Mouse (Mus musculus) liver, embryonic 15.5 days (tissue): ENCODE data around the gene Stfa3. TPM values are rescaled to one million over a fixed set of nuclear protein-coding genes. Genes with fewer than 3 reads are reported as not detected.
"Not testable (repeated sequence)": the region's sequence is repeated elsewhere in the genome, so short reads cannot be mapped to it uniquely, and the experiment has no call there.

Source experiments
- ATAC-seq: fragments of 200-750 bp; cut with Nextera tagmentation; 2 replicates; pipeline ENCODE4 v1.8.0; 2017; ENCODE audit warnings: moderate number of reproducible peaks, mild to moderate bottlenecking, moderate library complexity; ENCODE audit not compliant: insufficient read depth
- H3K27ac ChIP-seq: fragments of 300-500 bp; sonication (generic); replicated peaks from 2 replicates; pipeline ENCODE4 v1.5.1; 2015; ENCODE audit warnings: mild to moderate bottlenecking, inconsistent platforms
- H3K27me3 ChIP-seq: fragments of 300-500 bp; sonication (generic); 2 replicates; pipeline ENCODE4 v1.6.1; 2015; ENCODE audit warnings: mild to moderate bottlenecking, inconsistent platforms
- H3K36me3 ChIP-seq: fragments of 300-500 bp; sonication (generic); replicated peaks from 2 replicates; pipeline ENCODE4 v1.6.1; 2015; ENCODE audit warnings: moderate library complexity, mild to moderate bottlenecking, inconsistent platforms
- H3K4me1 ChIP-seq: fragments of 300-500 bp; sonication (generic); replicated peaks from 2 replicates; pipeline ENCODE4 v1.6.1; 2015; ENCODE audit warnings: inconsistent platforms
- H3K4me2 ChIP-seq: fragments of 300-500 bp; sonication (generic); 2 replicates; pipeline ENCODE4 v1.6.1; 2015; ENCODE audit warnings: moderate library complexity, mild to moderate bottlenecking, inconsistent platforms
- H3K4me3 ChIP-seq: fragments of 300-500 bp; sonication (generic); replicated peaks from 2 replicates; pipeline ENCODE4 v1.5.1; 2015; ENCODE audit warnings: mild to moderate bottlenecking, inconsistent platforms
- H3K9ac ChIP-seq: fragments of 300-500 bp; sonication (generic); 2 replicates; pipeline ENCODE4 v1.6.1; 2015; ENCODE audit warnings: moderate library complexity, mild to moderate bottlenecking, inconsistent platforms
- H3K9me3 ChIP-seq: fragments of 300-500 bp; sonication (generic); replicated peaks from 2 replicates; pipeline ENCODE4 v1.6.1; 2016; ENCODE audit warnings: inconsistent platforms
- WGBS: fragments of 180-500 bp; shearing (Covaris S2); methylation state at CpG from one replicate; pipeline ENCODE4 v1.1.7; 2015; ENCODE audit warnings: mixed read lengths; ENCODE audit not compliant: insufficient replicate concordance; 5-methylcytosine and 5-hydroxymethylcytosine counted together
- polyA plus RNA-seq: library from polyadenylated mRNA; unstranded; fragments of >200 nt; fragmentation: Nextera tagmentation; extraction: Ambion mirVana; gene quantifications from 2 replicates; pipeline ENCODE4 v1.2.1, GENCODE M21; 2015

Gene Stfa3
- polyA plus RNA-seq, 1 experiment from 2014 or later, result 84.9 TPM

DNA sequence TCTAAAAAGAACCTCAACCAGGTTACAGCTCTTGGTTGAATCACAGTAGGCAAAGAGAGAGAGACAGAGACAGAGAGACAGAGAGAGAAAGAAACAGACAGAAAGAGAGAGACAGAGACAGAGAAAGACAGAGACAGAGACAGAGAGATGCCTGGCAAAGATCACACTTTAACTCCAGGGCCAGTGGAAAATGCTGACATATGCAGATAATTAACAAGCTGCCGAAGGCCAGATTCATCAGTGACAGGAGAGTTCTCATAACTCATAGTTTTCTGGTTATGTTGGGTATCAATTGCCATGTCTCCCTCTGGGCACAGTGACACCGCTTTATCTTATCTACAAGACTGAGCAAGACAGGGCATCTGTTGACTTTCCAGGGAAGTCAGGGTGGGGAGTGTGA, 12.7 kb upstream of the Stfa3 start:
- WGBS, result 60% methylated on average over 2 of the region's 2 CpGs
- ATAC-seq, result no peak

DNA sequence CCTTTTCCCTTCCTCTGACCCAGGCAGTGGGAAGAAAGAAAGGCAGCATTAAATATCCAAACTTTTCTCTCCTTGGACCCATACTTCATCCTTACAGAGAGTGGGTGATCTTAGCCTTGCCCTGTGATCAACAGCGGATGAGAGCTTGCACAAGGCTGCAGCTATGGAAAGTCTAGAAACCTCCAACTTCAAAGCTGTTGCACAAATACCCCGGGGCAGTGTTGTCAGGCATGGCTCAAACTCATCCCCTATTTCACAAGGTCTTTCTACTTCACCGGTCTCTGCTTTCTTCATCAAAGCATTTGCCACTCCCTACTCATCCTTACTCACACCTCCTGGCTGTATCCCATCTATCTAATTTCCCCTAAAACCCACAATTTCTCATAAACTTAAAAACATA, 10.2 kb upstream of the Stfa3 start:
- H3K9ac ChIP-seq, result no peak overlapping the region
- H3K4me3 ChIP-seq, result no peak overlapping the region
- no peaks in the 10 kb centered on the region for H3K4me1 ChIP-seq
- ATAC-seq, result no peak
- H3K27me3 ChIP-seq, result no peaks in the 10 kb centered on the region
- H3K27ac ChIP-seq, result no peak overlapping the region
- H3K9me3 ChIP-seq, result no peaks in the 10 kb centered on the region
- H3K36me3 ChIP-seq, result no peaks in the 10 kb centered on the region
- H3K4me2 ChIP-seq, result no peak overlapping the region
- 57% methylated on average over 3 of the region's 3 CpGs for WGBS

More for the DNA sequence above, 12.7 kb upstream of the Stfa3 start:
- H3K4me1 ChIP-seq, result no peaks in the 10 kb centered on the region
- no peaks in the 10 kb centered on the region for H3K27me3 ChIP-seq
- H3K9ac ChIP-seq, result no peak overlapping the region
- H3K9me3 ChIP-seq, result no peaks in the 10 kb centered on the region
- no peak overlapping the region for H3K4me2 ChIP-seq
- no peak overlapping the region for H3K27ac ChIP-seq
- no peaks in the 10 kb centered on the region for H3K36me3 ChIP-seq
- H3K4me3 ChIP-seq, result no peak overlapping the region

DNA sequence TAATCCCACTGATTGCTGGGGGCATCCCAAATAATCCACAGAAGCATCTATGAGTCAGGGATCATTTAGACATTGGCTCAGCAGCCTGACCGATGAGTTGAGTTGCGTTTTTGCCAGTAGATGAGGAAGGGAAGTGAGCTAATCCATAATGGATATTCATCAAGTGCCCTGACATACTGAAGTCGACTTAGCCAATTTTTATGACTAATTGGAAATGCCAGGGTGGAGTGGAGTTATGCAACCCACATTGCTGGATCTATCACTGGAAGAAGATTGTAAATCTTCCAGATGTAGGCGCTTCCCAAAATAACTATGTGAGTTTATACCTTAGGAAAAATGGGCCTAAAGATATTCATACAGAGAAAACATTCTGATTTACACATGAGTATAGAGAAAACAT, 8.9 kb upstream of the Stfa3 start:
- Histone ChIP-seq H3K27me3 (no peaks in the 10 kb centered on the region), H3K4me2 (no peak overlapping the region), H3K27ac (no peak overlapping the region), H3K9me3 (no peaks in the 10 kb centered on the region), H3K9ac (no peak overlapping the region), H3K36me3 (no peaks in the 10 kb centered on the region), H3K4me1 (no peaks in the 10 kb centered on the region), H3K4me3 (no peak overlapping the region)
- 56% methylated on average over 4 of the region's 4 CpGs for WGBS
- no peak for ATAC-seq

DNA sequence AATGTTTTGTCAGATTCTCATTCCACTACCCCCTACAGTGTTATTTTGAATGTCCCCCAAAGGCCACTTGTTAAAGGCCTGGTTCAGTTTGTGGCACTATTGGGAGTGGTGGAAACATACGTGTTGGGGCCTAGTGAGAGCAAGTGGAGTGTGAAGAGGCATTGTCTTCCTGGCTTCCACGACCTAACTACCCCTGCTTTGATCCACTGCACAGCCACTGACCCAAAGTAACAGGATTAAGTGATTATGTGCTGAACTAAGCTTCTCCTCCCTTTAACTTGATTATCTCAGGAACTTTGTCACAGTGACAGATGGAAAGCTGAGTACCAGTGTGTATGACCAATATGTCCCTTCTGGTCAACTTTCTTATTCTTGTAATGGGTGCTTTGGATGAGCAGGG, 5.2 kb upstream of the Stfa3 start:
- H3K9ac ChIP-seq, result no peak overlapping the region
- H3K4me3 ChIP-seq, result no peak overlapping the region
- ATAC-seq, result no peak
- no peaks in the 10 kb centered on the region for H3K9me3 ChIP-seq
- H3K4me2 ChIP-seq, result no peak overlapping the region
- no peaks in the 10 kb centered on the region for H3K27me3 ChIP-seq
- H3K36me3 ChIP-seq, result no peaks in the 10 kb centered on the region
- WGBS, result 38% methylated on average over 2 of the region's 2 CpGs
- H3K27ac ChIP-seq, result no peak overlapping the region
- no peaks in the 10 kb centered on the region for H3K4me1 ChIP-seq

DNA sequence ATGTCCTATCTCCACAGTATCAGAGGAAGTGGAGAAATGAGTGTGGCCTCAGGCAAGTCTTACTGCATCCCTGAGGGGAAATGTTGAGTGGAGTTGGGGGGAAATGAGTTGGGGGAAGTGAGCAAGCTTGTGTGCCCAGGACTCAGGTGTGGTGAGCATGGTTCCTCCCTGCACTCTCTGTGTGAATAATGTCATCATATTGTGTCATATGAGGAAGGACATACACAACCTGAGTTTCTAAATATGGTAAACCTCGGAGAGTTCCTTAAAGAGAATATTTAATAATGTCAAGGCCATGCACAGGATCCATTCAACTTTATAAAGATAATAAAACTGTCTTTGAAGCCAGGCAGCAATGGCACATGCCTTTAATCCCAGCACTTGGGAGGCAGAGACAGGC, 34.2 kb downstream of the Stfa3 start:
- H3K27me3 ChIP-seq, ATAC-seq, H3K27ac ChIP-seq, H3K9ac ChIP-seq, H3K9me3 ChIP-seq, H3K36me3 ChIP-seq, H3K4me1 ChIP-seq, H3K4me3 ChIP-seq, H3K4me2 ChIP-seq: not testable (repeated sequence)
- WGBS, result 37% methylated on average over 1 of the region's 1 CpGs

DNA sequence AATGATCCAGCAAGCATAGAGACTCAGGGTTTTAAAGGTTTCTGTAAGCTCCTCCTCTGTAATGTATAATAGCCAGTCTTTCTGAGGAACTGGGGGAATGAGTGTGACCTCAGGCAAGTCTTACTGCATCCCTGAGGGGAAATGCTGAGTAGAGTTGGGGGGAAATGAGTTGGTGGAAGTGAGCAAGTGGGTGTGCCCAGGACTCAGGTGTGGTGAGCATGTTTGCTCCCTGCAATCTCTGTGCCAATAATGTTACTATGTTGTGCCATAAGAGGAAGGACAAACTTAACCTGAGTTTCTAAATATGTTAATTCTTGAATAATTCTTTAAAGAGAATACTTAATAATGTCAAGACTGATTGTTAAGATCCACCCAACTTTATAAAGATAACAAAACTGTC, 46.8 kb downstream of the Stfa3 start, which contains the start of gene Stfa2:
Gene Stfa2, minus strand, starts transcription at position 101 of the 400 bp plus-strand sequence.
- Histone ChIP-seq H3K9ac (no peak within 1 kb of the TSS), H3K4me2 (no peak within 1 kb of the TSS), H3K4me3 (no peak within 1 kb of the TSS), H3K27me3 (no peaks in the 10 kb centered on the region), H3K9me3 (no peaks in the 10 kb centered on the region), H3K27ac (no peak within 1 kb of the TSS), H3K4me1 (no peaks in the 10 kb centered on the region), H3K36me3 (no peaks in the 10 kb centered on the region)
- no peak for ATAC-seq

Other genes starting within 250 kb of the Stfa3 start
- gene Gm5416, start 245.0 kb downstream of the Stfa3 start, polyA plus RNA-seq, result 6.7 TPM in 2 replicates
- 14.7 and 17.8 TPM in 2 replicates for gene 2010005H15Rik, start 233.9 kb downstream of the Stfa3 start, polyA plus RNA-seq
- 449 and 596 TPM in 2 replicates for gene Stfa1, start 178.4 kb downstream of the Stfa3 start, polyA plus RNA-seq
- gene BC117090, start 121.1 kb downstream of the Stfa3 start, polyA plus RNA-seq, result 1.5 and 1.8 TPM in 2 replicates
- 382 and 487 TPM in 2 replicates for gene BC100530, start 87.6 kb downstream of the Stfa3 start, polyA plus RNA-seq
- gene Stfa2, start 46.9 kb downstream of the Stfa3 start, polyA plus RNA-seq, result 33.2 and 37.7 TPM in 2 replicates
- not detected in 2 replicates for gene Casr, start 106.7 kb upstream of the Stfa3 start, polyA plus RNA-seq
- gene Cd86, start 210.7 kb upstream of the Stfa3 start, polyA plus RNA-seq, result 7.8 and 9.4 TPM in 2 replicates
- 0.03 and 0.21 TPM in 2 replicates for gene Ildr1, start 238.6 kb upstream of the Stfa3 start, polyA plus RNA-seq